Comparison of ENCODE assay signal across 8 mouse cellular contexts in genomic region chr7:143753990-143754715, GRCm38 (mm10). TPM values are rescaled to one million over a fixed set of nuclear protein-coding genes. Genes with fewer than 3 reads are reported as not detected.
DNase-seq lines count a peak whose midpoint lies in the region; ATAC-seq and TF ChIP-seq lines count a peak whose summit lies in the region.

No protein-coding gene starts in this region.

- TF ChIP-seq EP300 in liver, postnatal 0 days (IDR thresholded peaks at IDR 0.05; ENCODE audit: low read depth), result no peak

- peak; percentile 50 to 85 for DNase-seq in adrenal gland, adult (ENCODE audit: inconsistent age in 2 of 2, low spot score in 1 of 2)
- no peak for DNase-seq in adrenal gland, postnatal 4 days (ENCODE audit: low spot score in 2 of 2)
- peak; percentile 60 for DNase-seq in midbrain, embryonic 10.5 days (ENCODE audit: low spot score)
- DNase-seq in gastrocnemius, postnatal 10 days, result peak; percentile 72
- peak; percentile 68 for DNase-seq in liver, postnatal 0 days
- peak; percentile 25 for DNase-seq in spleen, adult 12 weeks (ENCODE audit: low spot score)

- no peak overlapping the region for H3K9ac ChIP-seq in midbrain, embryonic 13.5 days (replicated peaks)
- H3K9ac ChIP-seq in liver, postnatal 0 days (replicated peaks), result no peak overlapping the region

- WGBS in midbrain, embryonic 10.5 days, result 46% methylated on average over 5 of the region's 5 CpGs
- WGBS in midbrain, embryonic 13.5 days, result 50% methylated on average over 5 of the region's 5 CpGs
- 34% methylated on average over 5 of the region's 5 CpGs for WGBS in liver, postnatal 0 days (ENCODE audit: insufficient replicate concordance)

- peaks cover 68% of the 10 kb centered on the region for H3K27me3 ChIP-seq in midbrain, embryonic 10.5 days (ENCODE audit: low read depth, poor library complexity, severe bottlenecking)
- peaks cover 36% of the 10 kb centered on the region for H3K27me3 ChIP-seq in midbrain, embryonic 13.5 days
- peaks cover 13% of the 10 kb centered on the region; the same call in 1 of the 2 replicates for H3K27me3 ChIP-seq in liver, postnatal 0 days (ENCODE audit: insufficient read depth, low read length)

- TF ChIP-seq CTCF in liver, postnatal 0 days (IDR thresholded peaks at IDR 0.05; ENCODE audit: low read depth), result peak; percentile 87

- ATAC-seq in midbrain, embryonic 13.5 days, result no peak
- no peak for ATAC-seq in liver, postnatal 0 days

- H3K36me3 ChIP-seq in midbrain, embryonic 10.5 days, result no peaks in the 10 kb centered on the region
- H3K36me3 ChIP-seq in midbrain, embryonic 13.5 days, result no peaks in the 10 kb centered on the region
- no peaks in the 10 kb centered on the region for H3K36me3 ChIP-seq in liver, postnatal 0 days (replicated peaks; ENCODE audit: insufficient read depth, low read length)

- H3K4me3 ChIP-seq in midbrain, embryonic 10.5 days, result no peak overlapping the region
- no peak overlapping the region for H3K4me3 ChIP-seq in midbrain, embryonic 13.5 days (replicated peaks)
- H3K4me3 ChIP-seq in brown adipose tissue, adult 24 weeks (ENCODE audit: insufficient read depth, low read depth, low read length), result no peak overlapping the region
- no peak overlapping the region for H3K4me3 ChIP-seq in liver, postnatal 0 days (ENCODE audit: low read depth, low read length)

- H3K9me3 ChIP-seq in midbrain, embryonic 10.5 days (replicated peaks), result no peaks in the 10 kb centered on the region
- no peaks in the 10 kb centered on the region for H3K9me3 ChIP-seq in midbrain, embryonic 13.5 days
- H3K9me3 ChIP-seq in liver, postnatal 0 days (ENCODE audit: low read length), result no peaks in the 10 kb centered on the region

- no peak overlapping the region for H3K4me2 ChIP-seq in midbrain, embryonic 13.5 days (replicated peaks)
- H3K4me2 ChIP-seq in liver, postnatal 0 days (ENCODE audit: low read depth, low read length), result no peak overlapping the region

- peaks cover 16% of the 10 kb centered on the region for H3K4me1 ChIP-seq in midbrain, embryonic 10.5 days
- peaks cover 12% of the 10 kb centered on the region for H3K4me1 ChIP-seq in midbrain, embryonic 13.5 days (replicated peaks)
- peaks cover 10% of the 10 kb centered on the region; the same call in 1 of the 2 replicates for H3K4me1 ChIP-seq in brown adipose tissue, adult 24 weeks (ENCODE audit: control insufficient read depth, insufficient read depth, insufficient read length, low read length)
- peaks cover 9% of the 10 kb centered on the region for H3K4me1 ChIP-seq in liver, postnatal 0 days (ENCODE audit: insufficient read depth)

- H3K27ac ChIP-seq in midbrain, embryonic 10.5 days (replicated peaks), result no peak overlapping the region
- H3K27ac ChIP-seq in midbrain, embryonic 13.5 days, result no peak overlapping the region
- H3K27ac ChIP-seq in brown adipose tissue, adult 24 weeks (replicated peaks; ENCODE audit: low read depth, low read length), result peak overlapping the region; percentile 63; the same call in 1 of the 2 replicates
- H3K27ac ChIP-seq in liver, postnatal 0 days (ENCODE audit: low read depth), result no peak overlapping the region

RNA-seq across cellular contexts. Expression of gene Osbpl5, which starts 2.6 kb away (rescaled TPM):
- total RNA-seq in adrenal gland, postnatal 4 days (2021), result 10 to 100 TPM; 42.3 to 50.7 TPM
- 11.1 and 16.3 TPM in 2 replicates for polyA plus RNA-seq in midbrain, embryonic 10.5 days (2016; fragmentation: Nextera tagmentation; extraction: Ambion mirVana)
- 27.0 and 27.3 TPM in 2 replicates for polyA plus RNA-seq in midbrain, embryonic 13.5 days (2015; fragmentation: Nextera tagmentation; extraction: Ambion mirVana)
- polyA plus RNA-seq in brown adipose tissue, adult 24 weeks (2012; ENCODE audit: insufficient read depth, insufficient read length, missing spikeins), result 7.8 and 12.1 TPM in 2 replicates
- 10 to 100 TPM; 33.3 to 40.2 TPM for total RNA-seq in gastrocnemius, postnatal 10 days (2021)
- 1.4 and 1.6 TPM in 2 replicates for polyA plus RNA-seq in liver, postnatal 0 days (2015; fragmentation: Nextera tagmentation; extraction: Ambion mirVana)

RNA-seq across cellular contexts. Expression of gene Mrgprg, which starts 12.6 kb away (rescaled TPM):
- not detected for total RNA-seq in adrenal gland, postnatal 4 days (2021)
- not detected in 2 replicates for polyA plus RNA-seq in midbrain, embryonic 10.5 days (2016; fragmentation: Nextera tagmentation; extraction: Ambion mirVana)
- not detected in 2 replicates for polyA plus RNA-seq in midbrain, embryonic 13.5 days (2015; fragmentation: Nextera tagmentation; extraction: Ambion mirVana)
- not detected in 2 replicates for polyA plus RNA-seq in brown adipose tissue, adult 24 weeks (2012; ENCODE audit: insufficient read depth, insufficient read length, missing spikeins)
- not detected for total RNA-seq in gastrocnemius, postnatal 10 days (2021)
- not detected in 2 replicates for polyA plus RNA-seq in liver, postnatal 0 days (2015; fragmentation: Nextera tagmentation; extraction: Ambion mirVana)

RNA-seq across cellular contexts. Expression of gene Mrgpre, which starts 30.1 kb away (rescaled TPM):
- 1 to 10 TPM; 3.0 to 3.4 TPM for total RNA-seq in adrenal gland, postnatal 4 days (2021)
- polyA plus RNA-seq in midbrain, embryonic 10.5 days (2016; fragmentation: Nextera tagmentation; extraction: Ambion mirVana), result 1.8 and 3.3 TPM in 2 replicates
- 3.8 and 4.7 TPM in 2 replicates for polyA plus RNA-seq in midbrain, embryonic 13.5 days (2015; fragmentation: Nextera tagmentation; extraction: Ambion mirVana)
- 0.28 and 0.50 TPM in 2 replicates for polyA plus RNA-seq in brown adipose tissue, adult 24 weeks (2012; ENCODE audit: insufficient read depth, insufficient read length, missing spikeins)
- total RNA-seq in gastrocnemius, postnatal 10 days (2021), result 1 to 10 TPM; 1.2 to 1.5 TPM
- 0.08 and 0.15 TPM in 2 replicates for polyA plus RNA-seq in liver, postnatal 0 days (2015; fragmentation: Nextera tagmentation; extraction: Ambion mirVana)

Comparison
In these comparisons a context has a peak if more than half of its experiments do, and no peak if none do; other contexts are left out.
1. DNase-seq: peak in adrenal gland, adult (2 of 2), midbrain, embryonic 10.5 days (single experiment), gastrocnemius, postnatal 10 days (single experiment), liver, postnatal 0 days (single experiment) and spleen, adult 12 weeks (single experiment); none in adrenal gland, postnatal 4 days (0 of 2).